Mouse (Mus musculus) kidney, postnatal 0 days (tissue): ENCODE results near the gene Fam118a. TPM values are rescaled to one million over a fixed set of nuclear protein-coding genes. Genes with fewer than 3 reads are reported as not detected.
A peak's percentile ranks its signal among the peaks of the same experiment; 100 is the strongest.
"Not testable (repeated sequence)": the region's sequence is repeated elsewhere in the genome, so short reads cannot be mapped to it uniquely, and the experiment has no call there.

ENCODE experiments used
- ATAC-seq: fragments of 200-750 bp; cut with Nextera tagmentation; replicated peaks from 2 replicates; pipeline ENCODE4 v1.8.0; 2017; ENCODE audit warnings: low read depth, moderate number of reproducible peaks, moderate TSS enrichment, moderate library complexity; ENCODE audit not compliant: low FRiP score
- DNase-seq: peaks from one replicate; pipeline ENCODE4 v3.0.0-alpha.2; 2016; ENCODE audit warnings: low spot score
- H3K27ac ChIP-seq: fragments of 300-500 bp; sonication (generic); 2 replicates; pipeline ENCODE4 v1.5.1; 2014; ENCODE audit warnings: mild to moderate bottlenecking
- H3K27me3 ChIP-seq: fragments of 300-500 bp; sonication (generic); 2 replicates; pipeline ENCODE4 v1.6.1; 2014; ENCODE audit warnings: low read length, mixed read lengths; ENCODE audit not compliant: insufficient read depth
- H3K36me3 ChIP-seq: fragments of 300-500 bp; sonication (generic); 2 replicates; pipeline ENCODE4 v1.6.1; 2014; ENCODE audit warnings: low read length, mixed read lengths; ENCODE audit not compliant: insufficient read depth
- H3K4me1 ChIP-seq: fragments of 300-500 bp; sonication (generic); replicated peaks from 2 replicates; pipeline ENCODE4 v1.6.1; 2014; ENCODE audit warnings: antibody characterized with exemption, low read length, mixed read lengths; ENCODE audit not compliant: insufficient read depth
- H3K4me2 ChIP-seq: fragments of 300-500 bp; sonication (generic); 2 replicates; pipeline ENCODE4 v1.6.1; 2014; ENCODE audit warnings: mild to moderate bottlenecking, low read length, moderate library complexity, mixed read lengths
- H3K4me3 ChIP-seq: fragments of 300-500 bp; sonication (generic); replicated peaks from 2 replicates; pipeline ENCODE4 v1.5.1; 2014; ENCODE audit warnings: low read depth, low read length
- H3K9ac ChIP-seq: fragments of 300-500 bp; sonication (generic); 2 replicates; pipeline ENCODE4 v1.6.1; 2014; ENCODE audit warnings: low read depth, low read length
- H3K9me3 ChIP-seq: fragments of 300-500 bp; sonication (generic); replicated peaks from 2 replicates; pipeline ENCODE4 v1.6.1; 2016; ENCODE audit warnings: low read length, inconsistent platforms, mixed read lengths
- CTCF ChIP-seq: IDR thresholded peaks from 2 replicates; pipeline ENCODE4 v1.5.1; 2016; ENCODE audit warnings: antibody characterized with exemption, low read depth, mild to moderate bottlenecking, moderate library complexity
- WGBS: fragments of 180-500 bp; shearing (Covaris S2); extraction: QIAGEN DNeasy Blood & Tissue Kit; methylation state at CpG from one replicate; pipeline ENCODE4 v1.1.7; 2014; 5-methylcytosine and 5-hydroxymethylcytosine counted together
- polyA plus RNA-seq: library from polyadenylated mRNA; unstranded; fragments of >200 nt; fragmentation: Nextera tagmentation; extraction: Ambion mirVana; gene quantifications from 2 replicates; pipeline ENCODE4 v1.2.1, GENCODE M21; 2015

The Fam118a gene
- polyA plus RNA-seq, 1 experiment from 2014 or later, result 18.4 TPM

GRCm38 (mm10) chr15:85031866-85032265 is 3.1 kb downstream of the Fam118a start:
- TF ChIP-seq CTCF, result no peak
- Histone ChIP-seq H3K4me1 (0 out of 2 replicates have a peak, but pooled peaks cover 7% of the 10 kb centered on the region), H3K9ac (no peak overlapping the region), H3K27ac (no peak overlapping the region), H3K4me3 (no peak overlapping the region), H3K27me3 (no peaks in the 10 kb centered on the region), H3K9me3 (no peaks in the 10 kb centered on the region), H3K36me3 (no peaks in the 10 kb centered on the region), H3K4me2 (no peak overlapping the region)
- ATAC-seq, result no peak
- DNase-seq, result no peak
- 66% methylated on average over 3 of the region's 3 CpGs for WGBS

GRCm38 (mm10) chr15:85033916-85034315 is 5.2 kb downstream of the Fam118a start:
- not testable (repeated sequence) for H3K9ac ChIP-seq, H3K27ac ChIP-seq, H3K27me3 ChIP-seq, H3K4me3 ChIP-seq, H3K4me2 ChIP-seq, H3K36me3 ChIP-seq, H3K9me3 ChIP-seq
- TF ChIP-seq CTCF, result peak; percentile 18; the same call in 1 of the 2 replicates
- ATAC-seq, result peak; percentile 33; the same call in 1 of the 2 replicates
- WGBS, result 20% methylated on average over 7 of the region's 7 CpGs
- peak; percentile 25 for DNase-seq
- H3K4me1 ChIP-seq, result peaks cover 13% of the 10 kb centered on the region

- H3K36me3 ChIP-seq, result no peaks in the 10 kb centered on the region
- peak; percentile 96 for DNase-seq
- H3K9ac ChIP-seq, result peak overlapping the region; percentile 82
- peak overlapping the region; percentile 93 for H3K4me2 ChIP-seq
- no peak for TF ChIP-seq CTCF
- peak; percentile 92 for ATAC-seq
- H3K4me3 ChIP-seq, result peak overlapping the region; percentile 76
- H3K27me3 ChIP-seq, result no peaks in the 10 kb centered on the region
- no peaks in the 10 kb centered on the region for H3K9me3 ChIP-seq
- peak overlapping the region; percentile 77 for H3K27ac ChIP-seq
- under 1% methylated on average over 75 of the region's 75 CpGs for WGBS
- peaks cover 13% of the 10 kb centered on the region for H3K4me1 ChIP-seq
These were observed 8.0 kb downstream of the Fam118a start for GRCm38 (mm10) chr15:85036566-85037342.

- peak; percentile 12 for DNase-seq
- ATAC-seq, result no peak
- Histone ChIP-seq H3K4me3 (peak overlapping the region; percentile 76), H3K4me2 (peak overlapping the region; percentile 93), H3K9ac (peak overlapping the region; percentile 82), H3K27ac (no peak overlapping the region), H3K9me3 (no peaks in the 10 kb centered on the region), H3K4me1 (peaks cover 13% of the 10 kb centered on the region), H3K36me3 (no peaks in the 10 kb centered on the region), H3K27me3 (no peaks in the 10 kb centered on the region)
- no peak for TF ChIP-seq CTCF
- 1% methylated on average over 8 of the region's 8 CpGs for WGBS
These were observed 8.6 kb downstream of the Fam118a start for GRCm38 (mm10) chr15:85037343-85037690.

GRCm38 (mm10) chr15:85041546-85042225 is 12.9 kb downstream of the Fam118a start:
- H3K4me1 ChIP-seq, result peaks cover 6% of the 10 kb centered on the region
- TF ChIP-seq CTCF, result no peak
- no peaks in the 10 kb centered on the region for H3K9me3 ChIP-seq
- no peak for ATAC-seq
- peaks cover 12% of the 10 kb centered on the region; the same call in 1 of the 2 replicates for H3K36me3 ChIP-seq
- peak overlapping the region; percentile 60 for H3K27ac ChIP-seq
- DNase-seq, result no peak
- H3K4me3 ChIP-seq, result no peak overlapping the region
- H3K4me2 ChIP-seq, result no peak overlapping the region
- 87% methylated on average over 10 of the region's 10 CpGs for WGBS
- no peaks in the 10 kb centered on the region for H3K27me3 ChIP-seq
- H3K9ac ChIP-seq, result no peak overlapping the region

- Histone ChIP-seq H3K9ac (no peak overlapping the region), H3K4me1 (peaks cover 3% of the 10 kb centered on the region), H3K4me3 (no peak overlapping the region), H3K36me3 (peaks cover 16% of the 10 kb centered on the region; the same call in 1 of the 2 replicates), H3K27ac (peak overlapping the region; percentile 60), H3K4me2 (no peak overlapping the region), H3K9me3 (no peaks in the 10 kb centered on the region), H3K27me3 (no peaks in the 10 kb centered on the region)
- DNase-seq, result peak; percentile 96
- TF ChIP-seq CTCF, result peak; percentile 86
- WGBS, result 20% methylated on average over 4 of the region's 4 CpGs
- peak; percentile 80 for ATAC-seq
These were observed 13.7 kb downstream of the Fam118a start for GRCm38 (mm10) chr15:85042361-85042954.
